Mouse (Mus musculus) macrophage (primary cell): ENCODE data around the gene Rgl1. TPM values are rescaled to one million over a fixed set of nuclear protein-coding genes. Genes with fewer than 3 reads are reported as not detected.

ENCODE experiments used
- H3K27ac ChIP-seq: fragments of 350-480 bp; formaldehyde crosslinking; 2 replicates; pipeline ENCODE4 v1.9.0; 2021
- H3K36me3 ChIP-seq: fragments of 350-480 bp; formaldehyde crosslinking; 2 replicates; pipeline ENCODE4 v1.9.0; 2021; ENCODE audit errors: inconsistent target
- H3K4me3 ChIP-seq: fragments of 350-480 bp; formaldehyde crosslinking; 2 replicates; pipeline ENCODE4 v1.9.0; 2021; ENCODE audit errors: inconsistent target
- H3K79me2 ChIP-seq: fragments of 350-480 bp; formaldehyde crosslinking; 2 replicates; pipeline ENCODE4 v1.9.0; 2021; ENCODE audit errors: inconsistent target
- WGBS: methylation state at CpG from one replicate; pipeline ENCODE4 v1.1.7; 2026; ENCODE audit warnings: inconsistent platforms; ENCODE audit not compliant: missing documents; 5-methylcytosine and 5-hydroxymethylcytosine counted together
- polyA plus RNA-seq: library from polyadenylated mRNA; stranded (reverse); fragments of 250-400 nt; gene quantifications from 3 replicates; pipeline ENCODE4 v1.2.4, GENCODE M21; 2018; ENCODE audit warnings: inconsistent platforms

The Rgl1 gene
- polyA plus RNA-seq, 1 experiment from 2014 or later: 74.0 TPM

- 89% methylated on average over 22 of the region's 22 CpGs for WGBS
- Histone ChIP-seq H3K27ac (peak overlapping the region; percentile 96), H3K36me3 (peaks cover 55% of the 10 kb centered on the region), H3K79me2 (no peaks in the 10 kb centered on the region), H3K4me3 (no peak overlapping the region)
Measured at GRCm38 (mm10) chr1:152524098-152524892, 241.9 kb downstream of the Rgl1 start.

- Histone ChIP-seq H3K27ac (no peak overlapping the region), H3K4me3 (no peak overlapping the region), H3K79me2 (no peaks in the 10 kb centered on the region), H3K36me3 (peaks cover 64% of the 10 kb centered on the region)
- 95% methylated on average over 11 of the region's 11 CpGs for WGBS
Measured at GRCm38 (mm10) chr1:152523292-152523691, 242.9 kb downstream of the Rgl1 start.

GRCm38 (mm10) chr1:152522226-152522625 lies 243.9 kb downstream of the Rgl1 start:
- Histone ChIP-seq H3K4me3 (no peak overlapping the region), H3K79me2 (no peaks in the 10 kb centered on the region), H3K36me3 (peaks cover 60% of the 10 kb centered on the region), H3K27ac (no peak overlapping the region)
- WGBS: 82% methylated on average over 1 of the region's 3 CpGs

- WGBS: 91% methylated on average over 16 of the region's 16 CpGs
- peaks cover 62% of the 10 kb centered on the region for H3K36me3 ChIP-seq
- H3K79me2 ChIP-seq: no peaks in the 10 kb centered on the region
- no peak overlapping the region for H3K27ac ChIP-seq
- H3K4me3 ChIP-seq: no peak overlapping the region
Measured at GRCm38 (mm10) chr1:152520798-152521575, 245.2 kb downstream of the Rgl1 start.

- 92% methylated on average over 8 of the region's 8 CpGs for WGBS
Measured at GRCm38 (mm10) chr1:152518971-152519370, 247.2 kb downstream of the Rgl1 start.

GRCm38 (mm10) chr1:152517057-152517570 lies 249.0 kb downstream of the Rgl1 start:
- H3K79me2 ChIP-seq: no peaks in the 10 kb centered on the region
- H3K36me3 ChIP-seq: peaks cover 47% of the 10 kb centered on the region
- WGBS: 88% methylated on average over 4 of the region's 4 CpGs
- H3K4me3 ChIP-seq: no peak overlapping the region
- no peak overlapping the region for H3K27ac ChIP-seq

More at GRCm38 (mm10) chr1:152518971-152519370, 247.2 kb downstream of the Rgl1 start:
- Histone ChIP-seq H3K4me3 (no peak overlapping the region), H3K79me2 (no peaks in the 10 kb centered on the region), H3K36me3 (peaks cover 62% of the 10 kb centered on the region), H3K27ac (no peak overlapping the region)

GRCm38 (mm10) chr1:152514256-152514655 lies 251.9 kb downstream of the Rgl1 start:
- Histone ChIP-seq H3K4me3 (no peak overlapping the region), H3K27ac (no peak overlapping the region), H3K36me3 (peaks cover 23% of the 10 kb centered on the region), H3K79me2 (no peaks in the 10 kb centered on the region)
- WGBS: 92% methylated on average over 4 of the region's 4 CpGs

GRCm38 (mm10) chr1:152511237-152511636 lies 254.9 kb downstream of the Rgl1 start:
- Histone ChIP-seq H3K27ac (no peak overlapping the region), H3K4me3 (no peak overlapping the region), H3K79me2 (no peaks in the 10 kb centered on the region), H3K36me3 (peaks cover 6% of the 10 kb centered on the region; the same call in 1 of the 2 replicates)
- WGBS: 77% methylated on average over 4 of the region's 4 CpGs

GRCm38 (mm10) chr1:152508481-152509220 lies 257.5 kb downstream of the Rgl1 start:
- 90% methylated on average over 11 of the region's 11 CpGs for WGBS

GRCm38 (mm10) chr1:152506726-152507125 lies 259.4 kb downstream of the Rgl1 start:
- Histone ChIP-seq H3K36me3 (no peaks in the 10 kb centered on the region), H3K4me3 (no peak overlapping the region), H3K27ac (no peak overlapping the region), H3K79me2 (no peaks in the 10 kb centered on the region)
- WGBS: 94% methylated on average over 7 of the region's 7 CpGs

More at GRCm38 (mm10) chr1:152508481-152509220, 257.5 kb downstream of the Rgl1 start:
- Histone ChIP-seq H3K27ac (no peak overlapping the region), H3K36me3 (no peaks in the 10 kb centered on the region), H3K4me3 (no peak overlapping the region), H3K79me2 (no peaks in the 10 kb centered on the region)

GRCm38 (mm10) chr1:152506175-152506574 lies 260.0 kb downstream of the Rgl1 start:
- H3K27ac ChIP-seq: no peak overlapping the region
- no peak overlapping the region for H3K4me3 ChIP-seq
- WGBS: 97% methylated on average over 5 of the region's 5 CpGs
- no peaks in the 10 kb centered on the region for H3K79me2 ChIP-seq
- H3K36me3 ChIP-seq: no peaks in the 10 kb centered on the region

- Histone ChIP-seq H3K79me2 (no peaks in the 10 kb centered on the region), H3K36me3 (no peaks in the 10 kb centered on the region), H3K27ac (no peak overlapping the region), H3K4me3 (no peak overlapping the region)
- WGBS: 39% methylated on average over 12 of the region's 12 CpGs
Measured at GRCm38 (mm10) chr1:152499802-152500201, 266.3 kb downstream of the Rgl1 start.

GRCm38 (mm10) chr1:152497581-152497980 lies 268.6 kb downstream of the Rgl1 start:
- Histone ChIP-seq H3K27ac (no peak overlapping the region), H3K4me3 (no peak overlapping the region), H3K36me3 (no peaks in the 10 kb centered on the region), H3K79me2 (no peaks in the 10 kb centered on the region)
- 68% methylated on average over 11 of the region's 11 CpGs for WGBS

- Histone ChIP-seq H3K27ac (no peak overlapping the region), H3K4me3 (no peak overlapping the region), H3K36me3 (no peaks in the 10 kb centered on the region), H3K79me2 (no peaks in the 10 kb centered on the region)
- WGBS: 61% methylated on average over 2 of the region's 2 CpGs
Measured at GRCm38 (mm10) chr1:152496831-152497230, 269.3 kb downstream of the Rgl1 start.
